Mouse (Mus musculus): ENCODE data around the gene Scyl1. TPM values are rescaled to one million over a fixed set of nuclear protein-coding genes. Genes with fewer than 3 reads are reported as not detected.
A peak's percentile ranks its signal among the peaks of the same experiment; 100 is the strongest.
"Not testable (repeated sequence)": the region's sequence is repeated elsewhere in the genome, so short reads cannot be mapped to it uniquely, and the experiment has no call there.

Gene Scyl1
- polyA plus RNA-seq, 1 experiment from 2014 or later, result 64.6 TPM

DNA sequence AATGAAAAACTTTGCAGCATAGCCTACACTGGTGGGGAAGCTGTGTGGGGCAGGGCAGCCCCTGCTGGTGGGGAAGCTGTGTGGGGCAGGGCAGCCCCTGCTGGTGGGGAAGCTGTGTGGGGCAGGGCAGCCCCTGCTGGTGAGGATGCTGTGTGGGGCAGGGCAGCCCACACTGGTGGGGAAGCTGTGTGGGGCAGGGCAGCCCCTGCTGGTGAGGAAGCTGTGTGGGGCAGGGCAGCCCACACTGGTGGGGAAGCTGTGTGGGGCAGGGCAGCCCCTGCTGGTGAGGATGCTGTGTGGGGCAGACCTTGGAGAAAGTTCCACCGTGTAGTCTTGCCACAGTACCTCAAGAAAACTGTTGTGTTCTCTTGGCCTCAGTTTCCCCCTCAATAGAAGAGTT is 42.8 kb upstream of the Scyl1 start:
- peaks cover 40% of the 10 kb centered on the region for H3K4me1 ChIP-seq (ENCODE audit: insufficient read depth, low read depth, low read length)
- H3K9me3 ChIP-seq (ENCODE audit: low read length); H3K36me3 ChIP-seq (ENCODE audit: insufficient read depth, low read length); H3K27ac ChIP-seq (ENCODE audit: low read length); H3K4me3 ChIP-seq (ENCODE audit: low read depth, low read length); H3K9ac ChIP-seq (replicated peaks; ENCODE audit: low read depth); ATAC-seq; DNase-seq (ENCODE audit: low spot score); H3K4me2 ChIP-seq (replicated peaks; ENCODE audit: low read depth, low read length); H3K27me3 ChIP-seq (replicated peaks; ENCODE audit: insufficient read depth, low read length): not testable (repeated sequence)
- peak; percentile 74 for TF ChIP-seq CTCF (IDR thresholded peaks at IDR 0.05)
- 36% methylated on average over 1 of the region's 1 CpGs for WGBS

DNA sequence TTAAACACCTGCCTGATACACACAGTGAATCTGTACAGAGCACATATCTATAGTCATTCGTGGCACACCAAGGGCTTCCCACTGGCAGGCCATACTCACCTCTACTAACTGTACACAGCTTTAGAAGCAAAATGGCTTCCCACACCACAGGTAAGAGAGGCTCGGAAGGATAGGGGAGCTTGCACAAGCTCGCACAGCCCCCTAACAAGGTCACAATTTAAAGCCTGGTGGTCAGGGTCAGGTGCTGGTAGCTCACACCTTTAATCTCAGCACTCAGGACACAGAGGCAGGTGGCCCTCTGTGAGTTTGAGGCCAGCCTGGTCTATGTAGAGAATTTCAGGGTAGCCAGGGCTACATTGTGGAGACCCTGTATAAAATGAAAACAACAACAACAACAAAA is 42.3 kb upstream of the Scyl1 start:
- no peaks in the 10 kb centered on the region for H3K9me3 ChIP-seq (ENCODE audit: low read length)
- 88% methylated on average over 3 of the region's 3 CpGs for WGBS
- no peaks in the 10 kb centered on the region for H3K27me3 ChIP-seq (replicated peaks; ENCODE audit: insufficient read depth, low read length)
- H3K27ac ChIP-seq (ENCODE audit: low read length), result no peak overlapping the region
- peaks cover 40% of the 10 kb centered on the region for H3K4me1 ChIP-seq (ENCODE audit: insufficient read depth, low read depth, low read length)
- H3K4me2 ChIP-seq (replicated peaks; ENCODE audit: low read depth, low read length), result no peak overlapping the region
- TF ChIP-seq EP300 (IDR thresholded peaks at IDR 0.05) (no peak), CTCF (IDR thresholded peaks at IDR 0.05) (no peak)
- DNase-seq (ENCODE audit: low spot score), result no peak
- no peak overlapping the region for H3K4me3 ChIP-seq (ENCODE audit: low read depth, low read length)
- ATAC-seq, result no peak
- no peak overlapping the region for H3K9ac ChIP-seq (replicated peaks; ENCODE audit: low read depth)
- no peaks in the 10 kb centered on the region for H3K36me3 ChIP-seq (ENCODE audit: insufficient read depth, low read length)

DNA sequence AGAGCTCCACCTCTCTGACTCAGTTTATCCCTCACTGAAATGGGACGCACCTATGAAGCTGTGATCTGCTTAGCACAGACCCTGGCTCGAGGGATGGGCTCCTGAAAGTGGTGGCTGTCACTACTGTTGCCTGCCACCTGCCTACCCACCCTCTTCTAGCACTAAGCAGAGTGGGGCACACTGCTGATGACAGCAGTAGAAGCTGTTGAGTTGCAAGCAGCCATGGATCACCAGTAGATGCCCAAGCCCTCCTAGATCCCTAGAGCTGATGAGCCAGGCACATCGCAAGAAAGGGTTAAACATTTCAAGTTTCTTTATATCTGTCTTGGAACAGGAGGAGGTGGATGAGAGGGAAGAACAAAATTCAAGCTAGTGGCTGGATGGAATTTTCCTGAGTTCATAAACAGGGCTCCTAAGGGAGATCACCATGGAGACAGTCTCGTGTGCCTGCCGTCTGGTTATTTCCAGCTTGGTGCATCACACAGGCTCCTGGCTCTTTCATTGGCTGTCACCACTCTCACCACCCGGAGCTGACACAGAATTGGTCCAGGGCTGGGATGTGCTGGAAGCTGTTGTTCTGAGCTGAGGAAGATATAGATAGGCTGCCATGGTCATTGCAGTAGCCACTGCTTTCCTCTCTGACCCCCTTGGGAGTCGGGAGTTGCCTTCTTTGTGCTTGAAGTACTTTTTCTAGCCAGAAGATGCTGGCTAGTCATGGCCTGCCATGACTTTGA is 40.7 kb upstream of the Scyl1 start:
- peak; percentile 92 for DNase-seq (ENCODE audit: low spot score)
- no peak overlapping the region for H3K9ac ChIP-seq (replicated peaks; ENCODE audit: low read depth)
- 50% methylated on average over 7 of the region's 7 CpGs for WGBS

GRCm38 (mm10) chr19:5810840-5811563 is 39.8 kb upstream of the Scyl1 start:
- Histone ChIP-seq H3K4me1 (ENCODE audit: insufficient read depth, low read depth, low read length) (peaks cover 52% of the 10 kb centered on the region), H3K27me3 (replicated peaks; ENCODE audit: insufficient read depth, low read length) (no peaks in the 10 kb centered on the region), H3K9me3 (ENCODE audit: low read length) (no peaks in the 10 kb centered on the region), H3K9ac (replicated peaks; ENCODE audit: low read depth) (0 out of 2 replicates have a peak overlapping the region, but pooled peaks have one; percentile 8), H3K36me3 (ENCODE audit: insufficient read depth, low read length) (no peaks in the 10 kb centered on the region), H3K4me2 (replicated peaks; ENCODE audit: low read depth, low read length) (no peak overlapping the region), H3K27ac (ENCODE audit: low read length) (peak overlapping the region; percentile 99), H3K4me3 (ENCODE audit: low read depth, low read length) (no peak overlapping the region)
- DNase-seq (ENCODE audit: low spot score), result no peak
- TF ChIP-seq EP300 (IDR thresholded peaks at IDR 0.05) (no peak), CTCF (IDR thresholded peaks at IDR 0.05) (no peak)
- 51% methylated on average over 9 of the region's 9 CpGs for WGBS
- ATAC-seq, result no peak

More for the DNA sequence above, 40.7 kb upstream of the Scyl1 start:
- Histone ChIP-seq H3K36me3 (ENCODE audit: insufficient read depth, low read length) (no peaks in the 10 kb centered on the region), H3K27ac (ENCODE audit: low read length) (peak overlapping the region; percentile 99), H3K4me1 (ENCODE audit: insufficient read depth, low read depth, low read length) (peaks cover 48% of the 10 kb centered on the region), H3K9me3 (ENCODE audit: low read length) (no peaks in the 10 kb centered on the region), H3K4me3 (ENCODE audit: low read depth, low read length) (no peak overlapping the region), H3K4me2 (replicated peaks; ENCODE audit: low read depth, low read length) (no peak overlapping the region), H3K27me3 (replicated peaks; ENCODE audit: insufficient read depth, low read length) (no peaks in the 10 kb centered on the region)
- ATAC-seq, result peak; percentile 37
- TF ChIP-seq CTCF (IDR thresholded peaks at IDR 0.05), result no peak
- peak; percentile 48; the same call in 1 of the 2 replicates for TF ChIP-seq EP300 (IDR thresholded peaks at IDR 0.05)

GRCm38 (mm10) chr19:5810103-5810839 is 39.1 kb upstream of the Scyl1 start:
- Histone ChIP-seq H3K9me3 (ENCODE audit: low read length) (no peaks in the 10 kb centered on the region), H3K4me3 (ENCODE audit: low read depth, low read length) (no peak overlapping the region), H3K27ac (ENCODE audit: low read length) (peak overlapping the region; percentile 99), H3K27me3 (replicated peaks; ENCODE audit: insufficient read depth, low read length) (no peaks in the 10 kb centered on the region), H3K4me1 (ENCODE audit: insufficient read depth, low read depth, low read length) (peaks cover 53% of the 10 kb centered on the region), H3K36me3 (ENCODE audit: insufficient read depth, low read length) (no peaks in the 10 kb centered on the region), H3K4me2 (replicated peaks; ENCODE audit: low read depth, low read length) (peak overlapping the region; percentile 33), H3K9ac (replicated peaks; ENCODE audit: low read depth) (peak overlapping the region; percentile 20; the same call in 1 of the 2 replicates)
- peak; percentile 98 for DNase-seq (ENCODE audit: low spot score)
- WGBS, result 8% methylated on average over 11 of the region's 11 CpGs
- TF ChIP-seq CTCF (IDR thresholded peaks at IDR 0.05) (no peak), EP300 (IDR thresholded peaks at IDR 0.05) (peak; percentile 98)
- ATAC-seq, result peak; percentile 85

DNA sequence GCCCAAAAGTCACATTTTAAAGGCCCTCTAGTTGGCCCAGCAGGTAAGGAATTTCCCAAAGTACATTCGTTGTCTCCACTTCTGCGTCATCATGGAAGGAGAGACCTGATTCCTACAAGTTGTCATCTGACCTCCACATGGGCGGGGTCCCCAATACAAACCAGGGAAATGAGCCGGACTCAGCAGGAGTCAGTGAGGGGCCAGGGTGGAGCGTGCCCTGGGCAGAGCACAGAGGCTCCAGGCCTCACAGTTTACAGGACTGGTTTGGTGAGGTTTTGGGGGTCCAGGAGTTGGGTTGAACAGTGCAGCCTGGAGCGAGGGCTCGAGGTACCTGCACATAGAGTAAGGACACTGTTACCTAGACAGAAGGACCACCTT is 38.5 kb upstream of the Scyl1 start:
- TF ChIP-seq CTCF (IDR thresholded peaks at IDR 0.05) (no peak), EP300 (IDR thresholded peaks at IDR 0.05) (peak; percentile 62; the same call in 1 of the 2 replicates)
- DNase-seq (ENCODE audit: low spot score) (peak; percentile 85), ATAC-seq (peak; percentile 46)
- Histone ChIP-seq H3K4me1 (ENCODE audit: insufficient read depth, low read depth, low read length) (peaks cover 58% of the 10 kb centered on the region), H3K4me3 (ENCODE audit: low read depth, low read length) (no peak overlapping the region), H3K27me3 (replicated peaks; ENCODE audit: insufficient read depth, low read length) (no peaks in the 10 kb centered on the region), H3K4me2 (replicated peaks; ENCODE audit: low read depth, low read length) (peak overlapping the region; percentile 33), H3K9me3 (ENCODE audit: low read length) (no peaks in the 10 kb centered on the region), H3K27ac (ENCODE audit: low read length) (peak overlapping the region; percentile 99), H3K36me3 (ENCODE audit: insufficient read depth, low read length) (no peaks in the 10 kb centered on the region), H3K9ac (replicated peaks; ENCODE audit: low read depth) (peak overlapping the region; percentile 20; the same call in 1 of the 2 replicates)
- WGBS, result 34% methylated on average over 7 of the region's 7 CpGs
